Mouse (Mus musculus): ENCODE results near the gene Sqstm1.

The Sqstm1 gene

GRCm38 (mm10) chr11:50208039-50208438, 2.6 kb downstream of the Sqstm1 start:
- ChIA-PET POLR2A (interaction anchor here in 3 of 4 experiments (0.6 to 19.1 kb wide), 24 partner anchors 7 to 1034 kb away, joined by 3 to 742 read pairs (median 8); partner anchors contain the start of genes Mrnip (in 2 of the 3), Hnrnph1 (in 1 of the 3) and Maml1 (in 1 of the 3)), CTCF (interaction anchor here in 1 of 4 experiments (0.6 kb wide), 1 partner anchor 1646 kb away, joined by 6 read pairs; no protein-coding TSS in a partner anchor)

DNA sequence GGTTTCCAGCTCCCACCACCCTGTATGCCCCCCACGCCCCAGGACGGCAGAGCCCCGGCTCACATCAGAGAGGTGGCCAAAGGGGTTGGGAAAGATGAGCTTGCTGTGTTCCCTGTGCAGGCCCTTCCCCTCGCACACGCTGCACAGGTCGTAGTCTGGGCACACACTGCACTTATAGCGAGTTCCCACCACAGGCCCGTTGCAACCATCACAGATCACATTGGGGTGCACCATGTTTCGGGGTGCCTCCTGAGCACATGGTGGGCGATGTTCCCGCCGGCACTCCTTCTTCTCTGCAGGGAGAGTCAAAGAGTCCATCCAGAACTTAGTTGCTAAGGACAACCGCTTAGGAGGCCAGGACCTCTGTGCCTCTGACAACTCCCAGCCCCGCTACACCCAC, 3.3 kb downstream of the Sqstm1 start:
- ChIA-PET POLR2A (interaction anchor here in 3 of 4 experiments (0.7 to 19.1 kb wide), 24 partner anchors 7 to 170 kb away, joined by 3 to 742 read pairs (median 6); partner anchors contain the start of genes Mrnip (in 2 of the 3), Hnrnph1 (in 1 of the 3), Maml1 (in 1 of the 3) and Tbc1d9b (in 1 of the 3)), CTCF (interaction anchor here in 1 of 4 experiments (0.6 kb wide), 1 partner anchor 1647 kb away, joined by 6 read pairs; no protein-coding TSS in a partner anchor)

DNA sequence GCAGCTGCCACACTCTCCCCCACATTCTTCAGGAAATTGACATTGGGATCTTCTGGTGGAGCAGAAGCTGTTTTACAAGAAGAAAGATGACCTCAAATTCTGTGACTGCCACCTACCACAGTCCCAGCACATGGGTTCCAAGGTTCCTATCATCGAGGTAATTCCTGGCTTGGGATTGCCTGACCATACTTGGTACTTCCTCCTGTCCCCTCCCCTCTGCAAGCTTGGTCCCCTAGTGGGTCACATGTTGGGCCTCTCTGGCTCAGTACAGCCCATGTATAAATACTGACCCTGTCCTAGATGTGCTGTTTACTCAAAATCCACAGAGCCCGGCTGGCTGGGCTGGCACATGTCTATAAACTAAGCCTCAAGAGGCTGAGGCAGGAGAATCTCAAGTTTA, 4.6 kb downstream of the Sqstm1 start:
- POLR2A ChIA-PET, result interaction anchor here in 3 of 4 experiments (0.8 to 34.0 kb wide), 18 partner anchors 9 to 171 kb away, joined by 3 to 742 read pairs (median 7); partner anchors contain the start of genes Mrnip (in 2 of the 3), Hnrnph1 (in 1 of the 3), Maml1 (in 1 of the 3) and Mgat4b (in 1 of the 3)
- CTCF ChIA-PET, result interaction anchor here in 1 of 4 experiments (0.7 kb wide), 1 partner anchor 44 kb away, joined by 3 read pairs; no protein-coding TSS in a partner anchor

GRCm38 (mm10) chr11:50205434-50205833, 5.2 kb downstream of the Sqstm1 start:
- POLR2A ChIA-PET, result interaction anchor here in 3 of 4 experiments (0.6 to 34.0 kb wide), 23 partner anchors 6 to 962 kb away, joined by 3 to 742 read pairs (median 6); partner anchors contain the start of genes Mgat4b (in 2 of the 3), Mrnip (in 2 of the 3), Sqstm1 (in 2 of the 3) and Hnrnph1 (in 1 of the 3)
- CTCF ChIA-PET, result interaction anchor here in 1 of 4 experiments (0.7 to 1.7 kb wide), 2 partner anchors 26 to 43 kb away, joined by 3 to 6 read pairs; no protein-coding TSS in a partner anchor

- ChIA-PET CTCF (interaction anchor here in 2 of 4 experiments (0.6 to 1.4 kb wide), 4 partner anchors 12 to 227 kb away, joined by 3 to 4 read pairs (median 3); no protein-coding TSS in a partner anchor), POLR2A (interaction anchor here in 3 of 4 experiments (0.6 to 34.0 kb wide), 34 partner anchors 8 to 681 kb away, joined by 3 to 742 read pairs (median 4); partner anchors contain the start of genes Mgat4b (in 3 of the 3), Sqstm1 (in 3 of the 3), Mrnip (in 2 of the 3) and Hnrnph1 (in 1 of the 3))
These were observed 7.3 kb downstream of the Sqstm1 start for GRCm38 (mm10) chr11:50203302-50203827.

GRCm38 (mm10) chr11:50201590-50201989, 9.0 kb downstream of the Sqstm1 start:
- ChIA-PET POLR2A (interaction anchor here (0.6 to 34.0 kb wide), 29 partner anchors 8 to 185 kb away, joined by 3 to 742 read pairs (median 7); partner anchors contain the start of genes Mgat4b (in 4 of the 4), Sqstm1 (in 4 of the 4), Mrnip (in 3 of the 4) and Hnrnph1 (in 1 of the 4)), CTCF (interaction anchor here in 2 of 4 experiments (0.7 to 1.4 kb wide), 2 partner anchors 40 kb away, joined by 3 to 6 read pairs; no protein-coding TSS in a partner anchor)

GRCm38 (mm10) chr11:50200613-50201012, 10.0 kb downstream of the Sqstm1 start:
- POLR2A ChIA-PET, result interaction anchor here (0.8 to 34.0 kb wide), 26 partner anchors 9 to 548 kb away, joined by 3 to 742 read pairs (median 8); partner anchors contain the start of genes Mgat4b (in 4 of the 4), Sqstm1 (in 4 of the 4), Mrnip (in 3 of the 4) and Hnrnph1 (in 1 of the 4)
- CTCF ChIA-PET, result interaction anchor here in 3 of 4 experiments (0.7 to 1.4 kb wide), 3 partner anchors 39 to 70 kb away, joined by 3 to 6 read pairs (median 3); no protein-coding TSS in a partner anchor

DNA sequence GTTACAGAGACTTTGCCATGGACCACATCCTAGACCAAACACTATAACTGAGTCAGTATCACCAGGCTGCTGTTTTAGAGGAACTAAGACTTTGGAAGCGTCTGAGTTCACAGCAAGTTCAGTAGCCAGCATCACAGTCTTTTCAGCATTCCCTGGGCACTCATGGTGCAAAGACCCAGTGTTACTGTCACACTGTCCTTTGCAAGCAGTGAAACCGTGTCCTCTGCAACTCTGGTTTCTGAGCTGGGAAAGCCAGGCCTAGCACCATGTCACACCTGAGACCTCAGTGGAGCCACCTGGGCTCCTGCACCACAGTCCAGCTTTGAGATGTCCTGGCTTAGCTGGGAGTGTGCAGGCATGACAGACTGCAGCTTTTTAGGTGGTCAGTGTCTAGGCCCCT, 11.7 kb downstream of the Sqstm1 start:
- POLR2A ChIA-PET, result interaction anchor here in 3 of 4 experiments (0.9 to 34.0 kb wide), 19 partner anchors 8 to 188 kb away, joined by 3 to 742 read pairs (median 8); partner anchors contain the start of genes Mgat4b (in 3 of the 3), Sqstm1 (in 3 of the 3), Mrnip (in 2 of the 3) and Hnrnph1 (in 1 of the 3)
- CTCF ChIA-PET, result no interaction called here

GRCm38 (mm10) chr11:50198219-50198846, 12.3 kb downstream of the Sqstm1 start:
- ChIA-PET CTCF (interaction anchor here in 1 of 4 experiments (1.3 kb wide), 1 partner anchor 37 kb away, joined by 3 read pairs; no protein-coding TSS in a partner anchor), POLR2A (interaction anchor here (0.5 to 34.0 kb wide), 34 partner anchors 7 to 179 kb away, joined by 3 to 742 read pairs (median 4); partner anchors contain the start of genes Mgat4b (in 3 of the 4), Sqstm1 (in 3 of the 4), Mrnip (in 2 of the 4) and Hnrnph1 (in 1 of the 4))

DNA sequence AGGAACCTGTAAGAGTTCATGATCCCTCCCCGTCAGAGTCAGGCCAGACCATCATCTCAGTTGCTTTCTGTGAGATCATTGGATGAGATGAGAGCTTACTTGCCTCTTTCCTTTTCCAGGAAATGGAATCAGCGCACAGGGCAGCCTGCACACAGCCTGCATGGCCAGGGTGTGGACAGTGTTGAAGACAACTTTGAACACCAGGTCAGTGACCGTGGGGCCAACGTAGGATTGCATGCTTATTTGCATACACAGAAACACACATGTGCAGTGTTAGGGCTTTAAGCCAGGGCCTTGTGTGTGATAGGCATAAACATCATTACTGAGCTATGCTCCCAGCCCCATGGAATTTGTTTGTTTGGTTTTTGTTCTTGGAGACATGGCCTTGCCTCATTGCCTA, 13.1 kb downstream of the Sqstm1 start:
- ChIA-PET POLR2A (interaction anchor here (0.5 to 34.0 kb wide), 36 partner anchors 6 to 188 kb away, joined by 3 to 742 read pairs (median 4); partner anchors contain the start of genes Mgat4b (in 3 of the 4), Sqstm1 (in 3 of the 4), Hnrnph1 (in 1 of the 4) and Mrnip (in 1 of the 4)), CTCF (interaction anchor here in 1 of 4 experiments (1.3 kb wide), 1 partner anchor 36 kb away, joined by 3 read pairs; no protein-coding TSS in a partner anchor)

DNA sequence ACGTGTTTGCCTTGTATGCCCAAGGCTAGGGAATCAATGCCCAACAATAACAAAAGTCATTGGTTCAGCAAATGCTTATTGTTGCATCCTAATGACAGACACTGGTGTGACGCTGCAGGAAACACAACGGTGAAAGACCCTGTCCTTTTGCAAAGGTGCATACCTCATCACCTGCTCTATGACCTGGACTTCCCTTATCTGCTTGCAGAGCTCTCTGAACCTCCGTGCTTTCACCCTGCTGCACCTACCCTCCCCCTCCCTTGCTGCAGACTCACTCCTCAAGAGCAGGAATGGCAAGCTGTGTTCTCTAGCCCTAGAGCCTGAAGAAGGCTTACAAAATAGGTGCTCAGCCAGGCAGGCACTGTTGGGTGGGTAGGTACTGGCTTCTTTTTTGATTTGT, 15.8 kb downstream of the Sqstm1 start:
- CTCF ChIA-PET, result interaction anchor here in 1 of 4 experiments (0.6 kb wide), 1 partner anchor 170 kb away, joined by 3 read pairs; no protein-coding TSS in a partner anchor
- POLR2A ChIA-PET, result interaction anchor here in 2 of 4 experiments (0.6 to 34.0 kb wide), 10 partner anchors 9 to 119 kb away, joined by 3 to 742 read pairs (median 6); partner anchors contain the start of genes Mgat4b (in 2 of the 2), Sqstm1 (in 2 of the 2) and Mrnip (in 1 of the 2)

- POLR2A ChIA-PET, result interaction anchor here in 3 of 4 experiments (0.6 to 34.0 kb wide), 12 partner anchors 8 to 166 kb away, joined by 3 to 742 read pairs (median 6); partner anchors contain the start of genes Mgat4b (in 2 of the 3), Mrnip (in 2 of the 3) and Sqstm1 (in 2 of the 3)
- CTCF ChIA-PET, result interaction anchor here in 1 of 4 experiments (1.0 kb wide), 1 partner anchor 19 kb away, joined by 3 read pairs; the partner anchor contains the start of gene Mrnip
These were observed 16.6 kb downstream of the Sqstm1 start for GRCm38 (mm10) chr11:50194070-50194469.

DNA sequence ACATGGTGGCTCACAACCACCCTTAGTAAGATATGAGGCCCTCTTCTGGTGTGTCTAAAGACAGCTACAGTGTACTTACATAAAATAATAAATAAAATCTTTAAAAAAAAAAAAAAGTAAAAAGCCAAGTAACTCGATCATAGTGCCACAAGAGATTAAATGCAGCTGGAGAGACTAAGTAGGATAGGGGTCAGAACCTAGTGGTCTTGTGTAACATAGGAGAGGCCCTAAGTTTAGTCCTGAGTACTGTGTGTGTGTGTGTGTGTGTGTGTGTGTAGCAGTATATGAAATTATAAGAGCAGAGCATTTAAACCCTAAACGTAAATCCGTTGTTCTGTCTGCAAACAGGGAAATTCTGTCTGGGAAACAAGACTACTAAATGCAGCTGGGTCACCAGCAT, 18.3 kb downstream of the Sqstm1 start:
- ChIA-PET POLR2A (interaction anchor here in 2 of 4 experiments (1.1 to 34.0 kb wide), 5 partner anchors 10 to 24 kb away, joined by 3 to 742 read pairs (median 56); partner anchors contain the start of genes Mgat4b (in 2 of the 2), Sqstm1 (in 2 of the 2) and Mrnip (in 1 of the 2)), CTCF (interaction anchor here in 3 of 4 experiments (0.6 to 1.1 kb wide), 3 partner anchors 20 to 328 kb away, joined by 4 to 5 read pairs (median 4); no protein-coding TSS in a partner anchor)

DNA sequence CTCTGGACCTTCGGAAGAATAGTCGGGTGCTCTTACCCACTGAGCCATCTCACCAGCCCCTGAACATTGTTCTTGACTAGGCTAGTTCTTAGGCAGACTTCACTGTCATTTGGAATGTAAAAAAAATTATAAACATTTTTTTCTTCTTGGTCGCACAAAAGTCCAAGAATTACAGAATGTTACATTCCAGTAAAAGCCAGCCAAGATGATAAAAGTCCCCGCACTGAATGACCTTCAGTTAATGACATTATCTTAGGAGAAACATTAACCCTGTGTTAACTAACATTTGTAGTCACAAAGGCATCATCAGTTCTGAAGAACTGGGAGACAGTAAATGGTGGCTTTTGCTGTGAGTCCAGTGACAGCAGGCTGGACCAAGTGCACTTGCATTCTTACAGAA, 20.3 kb downstream of the Sqstm1 start:
- CTCF ChIA-PET, result interaction anchor here in 1 of 4 experiments (0.6 kb wide), 1 partner anchor 62 kb away, joined by 5 read pairs; no protein-coding TSS in a partner anchor

GRCm38 (mm10) chr11:50188682-50189081, 21.9 kb downstream of the Sqstm1 start:
- ChIA-PET POLR2A (interaction anchor here in 3 of 4 experiments (0.9 to 34.0 kb wide), 12 partner anchors 8 to 27 kb away, joined by 3 to 742 read pairs (median 6); partner anchors contain the start of genes Mgat4b (in 3 of the 3), Sqstm1 (in 3 of the 3) and Mrnip (in 2 of the 3)), CTCF (interaction anchor here in 2 of 4 experiments (0.6 to 0.7 kb wide), 2 partner anchors 27 to 1021 kb away, joined by 3 to 7 read pairs; no protein-coding TSS in a partner anchor)

More for the DNA sequence above, 20.3 kb downstream of the Sqstm1 start:
- POLR2A ChIA-PET, result interaction anchor here in 3 of 4 experiments (0.6 to 34.0 kb wide), 12 partner anchors 10 to 187 kb away, joined by 3 to 742 read pairs (median 6); partner anchors contain the start of genes Mgat4b (in 2 of the 3), Sqstm1 (in 2 of the 3) and Mrnip (in 1 of the 3)

- POLR2A ChIA-PET, result interaction anchor here in 2 of 4 experiments (1.0 to 34.0 kb wide), 7 partner anchors 9 to 31 kb away, joined by 3 to 742 read pairs (median 7); partner anchors contain the start of genes Mgat4b (in 2 of the 2), Sqstm1 (in 2 of the 2) and Mrnip (in 1 of the 2)
- CTCF ChIA-PET, result interaction anchor here in 1 of 4 experiments (1.5 kb wide), 1 partner anchor 23 kb away, joined by 4 read pairs; no protein-coding TSS in a partner anchor
These were observed 25.8 kb downstream of the Sqstm1 start for GRCm38 (mm10) chr11:50184788-50185187.
